8 mouse cellular contexts compared by ENCODE assay signal in genomic region chr9:78358053-78358452, GRCm38 (mm10). TPM values are rescaled to one million over a fixed set of nuclear protein-coding genes. Genes with fewer than 3 reads are reported as not detected.
DNase-seq lines count a peak whose midpoint lies in the region; ATAC-seq lines count a peak whose summit lies in the region.

No protein-coding gene starts in this region.

- ATAC-seq in forebrain, embryonic 15.5 days (replicated peaks) = peak; percentile 46; the same call in 1 of the 2 replicates
- ATAC-seq in midbrain, embryonic 13.5 days = peak; percentile 72

- DNase-seq in gastrocnemius, adult 18-20 months (ENCODE audit: low spot score) = peak; percentile 36
- DNase-seq in gastrocnemius, postnatal 25 days = no peak
- peak; percentile 18 for DNase-seq in cerebellum, adult 11-12 months
- DNase-seq in hindlimb bud, embryonic 11.5 days (ENCODE audit: extremely low spot score, low read depth, low spot score) = peak; percentile 41
- DNase-seq in left cerebral cortex, postnatal 14 days (ENCODE audit: low spot score in 2 of 2) = peak; percentile 12 to 54
- DNase-seq in spleen, postnatal 36 days (ENCODE audit: low spot score in 2 of 2) = peak; percentile 32 to 38

- H3K4me2 ChIP-seq in forebrain, embryonic 15.5 days (replicated peaks) = no peak overlapping the region
- H3K4me2 ChIP-seq in midbrain, embryonic 13.5 days (replicated peaks) = no peak overlapping the region

- no peaks in the 10 kb centered on the region for H3K4me1 ChIP-seq in forebrain, embryonic 15.5 days
- H3K4me1 ChIP-seq in midbrain, embryonic 13.5 days (replicated peaks) = no peaks in the 10 kb centered on the region

- no peaks in the 10 kb centered on the region for H3K27me3 ChIP-seq in forebrain, embryonic 15.5 days
- no peaks in the 10 kb centered on the region for H3K27me3 ChIP-seq in midbrain, embryonic 13.5 days

- no peak overlapping the region for H3K27ac ChIP-seq in forebrain, embryonic 15.5 days (replicated peaks)
- H3K27ac ChIP-seq in midbrain, embryonic 13.5 days = no peak overlapping the region

- intact Hi-C loops in left cerebral cortex, postnatal 14 days (cut with DNase I) = no loop called here

- no peak overlapping the region for H3K9ac ChIP-seq in forebrain, embryonic 15.5 days (replicated peaks)
- H3K9ac ChIP-seq in midbrain, embryonic 13.5 days (replicated peaks) = no peak overlapping the region

- no peaks in the 10 kb centered on the region for H3K9me3 ChIP-seq in forebrain, embryonic 15.5 days
- no peaks in the 10 kb centered on the region for H3K9me3 ChIP-seq in midbrain, embryonic 13.5 days

- no peaks in the 10 kb centered on the region for H3K36me3 ChIP-seq in forebrain, embryonic 15.5 days
- H3K36me3 ChIP-seq in midbrain, embryonic 13.5 days = no peaks in the 10 kb centered on the region

- no peak overlapping the region for H3K4me3 ChIP-seq in forebrain, embryonic 15.5 days
- H3K4me3 ChIP-seq in midbrain, embryonic 13.5 days (replicated peaks) = no peak overlapping the region

- 16% methylated on average over 9 of the region's 9 CpGs for WGBS in forebrain, embryonic 15.5 days
- 17% methylated on average over 9 of the region's 9 CpGs for WGBS in midbrain, embryonic 13.5 days

RNA-seq across cellular contexts. Expression of gene Gsta2, which starts 2.5 kb away (rescaled TPM):
- total RNA-seq in gastrocnemius, adult 18-20 months (2021) = 1 to 10 TPM in 1 of 2 experiments, under 1 TPM in 1; 0.71 to 1.0 TPM
- total RNA-seq in gastrocnemius, postnatal 25 days (2021) = not detected
- not detected in 2 replicates for polyA plus RNA-seq in forebrain, embryonic 15.5 days (2015; fragmentation: Nextera tagmentation; extraction: Ambion mirVana)
- total RNA-seq in left cerebral cortex, postnatal 14 days (2021) = not detected
- polyA plus RNA-seq in midbrain, embryonic 13.5 days (2015; fragmentation: Nextera tagmentation; extraction: Ambion mirVana) = not detected in 2 replicates

RNA-seq across cellular contexts. Expression of gene Dppa5a, which starts 9.9 kb away (rescaled TPM):
- total RNA-seq in gastrocnemius, adult 18-20 months (2021) = not detected
- total RNA-seq in gastrocnemius, postnatal 25 days (2021) = not detected
- 1.6 and 2.5 TPM in 2 replicates for polyA plus RNA-seq in forebrain, embryonic 15.5 days (2015; fragmentation: Nextera tagmentation; extraction: Ambion mirVana)
- total RNA-seq in left cerebral cortex, postnatal 14 days (2021) = not detected
- polyA plus RNA-seq in midbrain, embryonic 13.5 days (2015; fragmentation: Nextera tagmentation; extraction: Ambion mirVana) = 1.8 and 2.0 TPM in 2 replicates

RNA-seq across cellular contexts. Expression of gene Ooep, which starts 20.5 kb away (rescaled TPM):
- total RNA-seq in gastrocnemius, adult 18-20 months (2021) = not detected
- total RNA-seq in gastrocnemius, postnatal 25 days (2021) = under 1 TPM in 1 of 2 experiments, not detected in 1; 0.13 TPM
- polyA plus RNA-seq in forebrain, embryonic 15.5 days (2015; fragmentation: Nextera tagmentation; extraction: Ambion mirVana) = 4.1 and 5.1 TPM in 2 replicates
- total RNA-seq in left cerebral cortex, postnatal 14 days (2021) = not detected
- polyA plus RNA-seq in midbrain, embryonic 13.5 days (2015; fragmentation: Nextera tagmentation; extraction: Ambion mirVana) = 5.4 and 5.5 TPM in 2 replicates

RNA-seq across cellular contexts. Expression of gene Omt2b, which starts 30.7 kb away (rescaled TPM):
- total RNA-seq in gastrocnemius, adult 18-20 months (2021) = not detected
- not detected for total RNA-seq in gastrocnemius, postnatal 25 days (2021)
- polyA plus RNA-seq in forebrain, embryonic 15.5 days (2015; fragmentation: Nextera tagmentation; extraction: Ambion mirVana) = not detected in 2 replicates
- not detected for total RNA-seq in left cerebral cortex, postnatal 14 days (2021)
- polyA plus RNA-seq in midbrain, embryonic 13.5 days (2015; fragmentation: Nextera tagmentation; extraction: Ambion mirVana) = not detected in 2 replicates

RNA-seq across cellular contexts. Expression of gene Ddx43, which starts 37.5 kb away (rescaled TPM):
- not detected for total RNA-seq in gastrocnemius, adult 18-20 months (2021)
- not detected for total RNA-seq in gastrocnemius, postnatal 25 days (2021)
- polyA plus RNA-seq in forebrain, embryonic 15.5 days (2015; fragmentation: Nextera tagmentation; extraction: Ambion mirVana) = 0.08 and 0.10 TPM in 2 replicates
- total RNA-seq in left cerebral cortex, postnatal 14 days (2021) = not detected
- 0.28 and 0.31 TPM in 2 replicates for polyA plus RNA-seq in midbrain, embryonic 13.5 days (2015; fragmentation: Nextera tagmentation; extraction: Ambion mirVana)
